Mouse (Mus musculus): Measurements from ENCODE around the gene Cntn4. TPM values are rescaled to one million over a fixed set of nuclear protein-coding genes. Genes with fewer than 3 reads are reported as not detected.

Gene Cntn4
- total and polyA plus RNA-seq, 2 experiments from 2014 or later: 13.9 to 23.3 TPM

- 12% methylated on average over 5 of the region's 5 CpGs for WGBS
- Histone ChIP-seq H3K36me3 (ENCODE audit: insufficient read depth) (no peaks in the 10 kb centered on the region), H3K27me3 (ENCODE audit: insufficient read depth, low read length) (no peaks in the 10 kb centered on the region), H3K4me1 (ENCODE audit: insufficient read depth) (no peaks in the 10 kb centered on the region), H3K9me3 (ENCODE audit: low read length) (no peaks in the 10 kb centered on the region), H3K4me2 (ENCODE audit: low read depth) (no peak overlapping the region), H3K9ac (no peak overlapping the region), H3K27ac (ENCODE audit: low read depth, low read length) (no peak overlapping the region), H3K4me3 (ENCODE audit: low read depth, low read length) (no peak overlapping the region)
- DNase-seq: peak; percentile 9
- no peak for TF ChIP-seq CTCF (IDR thresholded peaks at IDR 0.05; ENCODE audit: low read depth)
- peak; percentile 47; the same call in 1 of the 2 replicates for ATAC-seq
These were observed 789.0 kb downstream of the Cntn4 start for GRCm38 (mm10) chr6:106466267-106467029.

- WGBS: 90% methylated on average over 2 of the region's 2 CpGs
- H3K4me3 ChIP-seq (ENCODE audit: low read depth, low read length): no peak overlapping the region
- no peaks in the 10 kb centered on the region for H3K27me3 ChIP-seq (ENCODE audit: insufficient read depth, low read length)
- no peak overlapping the region for H3K9ac ChIP-seq
- no peaks in the 10 kb centered on the region for H3K9me3 ChIP-seq (ENCODE audit: low read length)
- DNase-seq: no peak
- no peak for TF ChIP-seq CTCF (IDR thresholded peaks at IDR 0.05; ENCODE audit: low read depth)
- no peak overlapping the region for H3K4me2 ChIP-seq (ENCODE audit: low read depth)
- no peaks in the 10 kb centered on the region for H3K4me1 ChIP-seq (ENCODE audit: insufficient read depth)
- no peak for ATAC-seq
- no peak overlapping the region for H3K27ac ChIP-seq (ENCODE audit: low read depth, low read length)
- no peaks in the 10 kb centered on the region for H3K36me3 ChIP-seq (ENCODE audit: insufficient read depth)
These were observed 794.6 kb downstream of the Cntn4 start for GRCm38 (mm10) chr6:106471840-106472608.

- H3K27me3 ChIP-seq (ENCODE audit: insufficient read depth, low read length): no peaks in the 10 kb centered on the region
- H3K36me3 ChIP-seq (ENCODE audit: insufficient read depth): no peaks in the 10 kb centered on the region
- H3K9me3 ChIP-seq (ENCODE audit: low read length): no peaks in the 10 kb centered on the region
- H3K9ac ChIP-seq: no peak overlapping the region
- H3K4me2 ChIP-seq (ENCODE audit: low read depth): no peak overlapping the region
- no peaks in the 10 kb centered on the region for H3K4me1 ChIP-seq (ENCODE audit: insufficient read depth)
- whole genome bisulfite sequencing: 85% methylated on average over 2 of the region's 2 CpGs
- DNase-seq: no peak
- no peak for ATAC-seq
- no peak for TF ChIP-seq CTCF (IDR thresholded peaks at IDR 0.05; ENCODE audit: low read depth)
- H3K4me3 ChIP-seq (ENCODE audit: low read depth, low read length): no peak overlapping the region
- no peak overlapping the region for H3K27ac ChIP-seq (ENCODE audit: low read depth, low read length)
These were observed 796.4 kb downstream of the Cntn4 start for GRCm38 (mm10) chr6:106473871-106474270.

- H3K4me1 ChIP-seq (ENCODE audit: insufficient read depth): no peaks in the 10 kb centered on the region
- H3K9ac ChIP-seq: no peak overlapping the region
- H3K27ac ChIP-seq (ENCODE audit: low read depth, low read length): no peak overlapping the region
- DNase-seq (no peak), ATAC-seq (no peak)
- no peak overlapping the region for H3K4me3 ChIP-seq (ENCODE audit: low read depth, low read length)
- no peak for TF ChIP-seq CTCF (IDR thresholded peaks at IDR 0.05; ENCODE audit: low read depth)
- 82% methylated on average over 1 of the region's 1 CpGs for WGBS
- H3K27me3 ChIP-seq (ENCODE audit: insufficient read depth, low read length): no peaks in the 10 kb centered on the region
- H3K9me3 ChIP-seq (ENCODE audit: low read length): no peaks in the 10 kb centered on the region
- H3K4me2 ChIP-seq (ENCODE audit: low read depth): no peak overlapping the region
- no peaks in the 10 kb centered on the region for H3K36me3 ChIP-seq (ENCODE audit: insufficient read depth)
These were observed 804.1 kb downstream of the Cntn4 start for GRCm38 (mm10) chr6:106481533-106481932.

GRCm38 (mm10) chr6:106496303-106496702 is 818.8 kb downstream of the Cntn4 start:
- H3K27me3 ChIP-seq (ENCODE audit: insufficient read depth, low read length): no peaks in the 10 kb centered on the region
- WGBS: 77% methylated on average over 3 of the region's 3 CpGs
- H3K27ac ChIP-seq (ENCODE audit: low read depth, low read length): no peak overlapping the region
- no peak overlapping the region for H3K9ac ChIP-seq
- H3K4me2 ChIP-seq (ENCODE audit: low read depth): no peak overlapping the region
- H3K9me3 ChIP-seq (ENCODE audit: low read length): no peaks in the 10 kb centered on the region
- H3K36me3 ChIP-seq (ENCODE audit: insufficient read depth): no peaks in the 10 kb centered on the region
- TF ChIP-seq CTCF (IDR thresholded peaks at IDR 0.05; ENCODE audit: low read depth): no peak
- no peaks in the 10 kb centered on the region for H3K4me1 ChIP-seq (ENCODE audit: insufficient read depth)
- H3K4me3 ChIP-seq (ENCODE audit: low read depth, low read length): no peak overlapping the region
- no peak for DNase-seq
- no peak for ATAC-seq

GRCm38 (mm10) chr6:106499166-106499565 is 821.7 kb downstream of the Cntn4 start:
- DNase-seq (peak; percentile 78), ATAC-seq (peak; percentile 74; the same call in 1 of the 2 replicates)
- Histone ChIP-seq H3K4me2 (ENCODE audit: low read depth) (no peak overlapping the region), H3K27me3 (ENCODE audit: insufficient read depth, low read length) (no peaks in the 10 kb centered on the region), H3K27ac (ENCODE audit: low read depth, low read length) (no peak overlapping the region), H3K4me3 (ENCODE audit: low read depth, low read length) (no peak overlapping the region), H3K9ac (no peak overlapping the region), H3K4me1 (ENCODE audit: insufficient read depth) (no peaks in the 10 kb centered on the region), H3K9me3 (ENCODE audit: low read length) (no peaks in the 10 kb centered on the region), H3K36me3 (ENCODE audit: insufficient read depth) (no peaks in the 10 kb centered on the region)
- no peak for TF ChIP-seq CTCF (IDR thresholded peaks at IDR 0.05; ENCODE audit: low read depth)
- WGBS: 58% methylated on average over 3 of the region's 3 CpGs

- no peaks in the 10 kb centered on the region for H3K36me3 ChIP-seq (ENCODE audit: insufficient read depth)
- H3K4me1 ChIP-seq (ENCODE audit: insufficient read depth): no peaks in the 10 kb centered on the region
- no peak overlapping the region for H3K4me3 ChIP-seq (ENCODE audit: low read depth, low read length)
- no peak for TF ChIP-seq CTCF (IDR thresholded peaks at IDR 0.05; ENCODE audit: low read depth)
- DNase-seq: peak; percentile 41
- H3K27ac ChIP-seq (ENCODE audit: low read depth, low read length): no peak overlapping the region
- H3K4me2 ChIP-seq (ENCODE audit: low read depth): no peak overlapping the region
- WGBS: 30% methylated on average over 9 of the region's 9 CpGs
- no peak overlapping the region for H3K9ac ChIP-seq
- ATAC-seq: peak; percentile 68
- no peaks in the 10 kb centered on the region for H3K9me3 ChIP-seq (ENCODE audit: low read length)
- H3K27me3 ChIP-seq (ENCODE audit: insufficient read depth, low read length): no peaks in the 10 kb centered on the region
These were observed 826.5 kb downstream of the Cntn4 start for GRCm38 (mm10) chr6:106503961-106504360.
